Mouse (Mus musculus): ENCODE data around the gene Adgrb3.

The Adgrb3 gene

GRCm38 (mm10) chr1:25744736-25745135 is 84.8 kb downstream of the Adgrb3 start:
- in situ Hi-C loops (cut with MboI, MseI): no loop called here

DNA sequence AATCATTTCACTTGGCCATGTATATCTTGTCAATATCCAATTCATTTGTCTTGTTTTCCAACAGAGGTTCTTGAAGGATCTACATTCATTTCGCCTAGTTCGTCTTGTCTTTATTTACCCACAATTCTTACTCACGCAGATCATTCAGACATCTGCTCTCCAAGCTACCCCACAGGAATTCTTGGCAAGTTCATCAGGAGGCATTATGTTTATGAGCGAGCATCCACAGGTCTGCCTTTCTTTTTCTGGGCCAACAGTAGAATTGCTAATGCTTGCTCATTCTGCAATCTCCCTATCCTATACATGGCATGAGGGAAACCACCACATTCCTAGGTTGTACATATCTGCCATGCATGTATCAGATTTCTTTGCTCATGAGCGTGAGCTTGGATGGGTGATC is 99.7 kb downstream of the Adgrb3 start:
- in situ Hi-C loops (cut with MboI, MseI): no loop called here

- in situ Hi-C loops (cut with MboI, MseI): no loop called here
Measured at GRCm38 (mm10) chr1:25711474-25711873, 118.0 kb downstream of the Adgrb3 start.

DNA sequence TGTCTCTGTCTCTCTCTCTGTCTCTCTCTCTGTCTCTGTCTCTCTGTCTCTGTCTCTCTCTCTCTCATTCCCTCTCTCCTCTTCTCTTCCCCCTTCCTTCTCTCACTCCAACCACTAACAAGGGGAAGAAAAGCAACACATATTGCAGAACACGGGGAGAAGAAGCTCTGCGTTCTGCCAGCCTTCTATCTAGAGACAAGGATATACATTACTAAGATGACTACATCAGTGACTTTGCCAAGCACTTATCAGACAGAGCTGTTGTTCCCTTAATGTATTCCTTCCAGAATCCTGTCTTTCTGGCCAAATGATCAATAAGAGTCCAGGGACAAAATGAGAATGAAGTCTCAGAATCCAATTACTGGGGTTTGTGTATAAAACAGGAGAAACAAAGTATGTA is 123.2 kb downstream of the Adgrb3 start:
- in situ Hi-C loops (cut with MboI, MseI): no loop called here

DNA sequence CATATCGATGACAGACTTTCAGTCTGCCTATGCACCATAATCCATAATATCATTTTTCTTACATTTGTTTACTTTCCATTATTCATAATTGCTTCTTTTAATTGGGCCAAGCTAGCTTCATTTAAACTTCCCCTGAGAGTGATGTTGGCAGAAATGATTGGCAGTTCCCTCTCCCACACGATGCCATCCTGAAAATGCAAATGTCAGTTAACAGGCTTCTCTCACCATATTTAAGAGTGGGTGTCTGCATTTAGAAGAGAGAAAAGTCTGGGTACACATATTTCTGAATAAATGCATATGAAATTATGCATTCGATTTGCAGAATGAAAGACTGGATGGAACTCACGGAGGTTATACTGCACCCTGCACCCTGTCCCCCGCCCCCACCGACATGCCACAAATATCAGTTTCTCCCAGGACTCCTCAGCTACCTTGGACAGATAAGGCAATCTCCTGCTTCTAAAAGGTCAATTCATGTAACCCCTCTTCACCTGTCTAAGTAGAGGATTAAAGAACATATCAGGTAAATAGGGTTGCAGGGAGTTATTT is 130.7 kb downstream of the Adgrb3 start:
- in situ Hi-C loops (cut with MboI, MseI): no loop called here

DNA sequence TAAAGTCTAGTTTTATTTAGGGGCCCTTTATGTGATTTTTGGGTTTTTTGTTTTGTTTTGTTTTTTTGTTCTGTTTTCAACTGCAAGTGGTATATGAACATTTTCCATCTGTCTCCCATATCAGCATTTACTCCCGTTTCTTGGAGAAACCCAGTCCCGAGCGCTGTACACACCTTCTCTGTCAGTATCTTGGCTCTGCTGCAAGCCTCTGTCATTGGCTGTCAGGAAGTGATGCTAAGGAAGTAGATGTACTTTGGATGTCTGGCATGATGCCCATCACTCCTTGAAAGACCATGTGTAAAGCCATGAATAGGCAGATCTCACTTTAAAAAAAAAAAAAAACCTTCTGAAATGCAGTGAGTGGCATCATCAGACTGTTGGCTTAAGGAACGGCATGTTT is 132.3 kb downstream of the Adgrb3 start:
- in situ Hi-C loops (cut with MboI, MseI): no loop called here

DNA sequence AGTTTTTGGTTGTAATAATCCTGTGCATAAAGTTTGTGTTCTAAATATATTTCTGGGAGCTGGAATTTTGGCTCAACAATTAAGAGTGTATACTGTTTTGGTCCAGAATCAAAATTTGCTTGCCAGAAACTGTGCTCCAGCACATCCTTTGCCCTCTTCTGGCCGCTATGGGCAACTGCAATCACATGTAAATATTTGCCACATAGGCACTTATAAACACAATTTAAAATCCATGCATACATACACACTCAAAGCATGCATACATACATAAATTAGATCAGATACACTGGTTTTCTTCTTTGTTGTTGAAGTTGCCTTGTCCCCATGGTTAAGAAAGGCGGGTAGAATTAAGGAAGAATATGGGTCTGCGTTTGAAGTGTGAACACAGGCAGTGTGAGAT is 132.7 kb downstream of the Adgrb3 start:
- in situ Hi-C loops (cut with MboI, MseI): no loop called here

DNA sequence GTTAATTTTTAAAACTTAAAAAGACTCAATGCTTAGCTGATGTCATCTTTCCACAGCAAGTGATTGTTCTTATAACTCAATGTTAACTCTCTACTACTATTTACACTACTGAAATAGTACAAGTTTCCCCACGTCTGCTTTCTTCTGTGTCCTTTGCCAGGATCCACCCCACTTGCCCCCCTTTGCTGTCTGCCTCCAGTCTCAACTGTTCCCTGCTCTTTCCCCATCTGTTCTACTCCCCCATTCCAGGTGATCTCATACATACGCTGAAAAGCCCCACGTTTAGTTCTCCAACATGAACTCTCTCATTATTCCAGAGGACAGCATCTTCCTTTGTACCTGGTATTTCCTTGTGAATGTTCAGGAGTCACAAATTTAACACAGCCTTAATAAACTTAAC is 147.4 kb downstream of the Adgrb3 start:
- in situ Hi-C loops (cut with MboI, MseI): no loop called here

DNA sequence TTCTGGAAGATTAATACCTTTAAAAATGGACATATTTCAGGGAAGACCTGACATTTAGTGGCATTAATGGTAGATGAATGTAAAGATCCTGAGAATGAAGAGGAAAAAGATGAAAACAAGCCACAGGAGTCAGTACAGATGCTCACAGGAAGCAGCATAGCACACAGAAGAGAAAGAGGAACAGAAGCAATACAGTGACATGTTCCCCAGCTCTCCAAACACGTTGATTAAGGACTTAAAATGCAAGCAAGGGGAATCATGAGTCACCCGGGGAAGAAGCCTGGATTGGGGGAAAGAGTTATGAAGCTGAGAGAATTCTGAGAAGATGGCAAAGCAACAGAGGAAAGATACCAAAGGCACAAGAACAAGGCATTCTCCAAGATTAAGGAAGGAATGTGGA is 149.9 kb downstream of the Adgrb3 start:
- in situ Hi-C loops (cut with MboI, MseI): no loop called here

GRCm38 (mm10) chr1:25652717-25653116 is 176.8 kb downstream of the Adgrb3 start:
- in situ Hi-C loops (cut with MboI, MseI): no loop called here

DNA sequence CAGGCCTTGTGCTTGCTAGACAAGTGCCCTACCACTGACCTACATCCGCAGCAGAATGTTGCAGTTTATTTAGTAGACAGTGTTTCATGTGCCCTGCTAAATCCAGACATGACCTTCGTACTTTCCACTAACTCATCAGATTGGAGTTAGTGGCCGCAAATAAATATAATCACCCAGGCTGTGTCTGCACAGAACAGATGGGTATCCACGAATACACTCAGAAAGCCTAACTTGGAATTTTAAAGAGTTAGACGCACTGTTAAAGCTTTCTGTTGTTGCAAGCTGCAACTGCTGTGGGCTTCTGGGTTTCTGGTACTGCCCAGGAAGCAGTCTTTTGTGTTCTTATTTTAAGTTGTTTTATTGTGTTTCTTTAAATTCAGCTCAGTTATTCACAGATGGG is 185.3 kb downstream of the Adgrb3 start:
- in situ Hi-C loops (cut with MboI, MseI): no loop called here

- in situ Hi-C loops (cut with MboI, MseI): no loop called here
Measured at GRCm38 (mm10) chr1:25621458-25621857, 208.0 kb downstream of the Adgrb3 start.

- in situ Hi-C loops (cut with MboI, MseI): loop anchor here (10.0 kb wide), 1 partner anchor 1262 kb away; no protein-coding TSS in a partner anchor
Measured at GRCm38 (mm10) chr1:25616954-25617353, 212.6 kb downstream of the Adgrb3 start.

GRCm38 (mm10) chr1:25610776-25611175 is 218.7 kb downstream of the Adgrb3 start:
- in situ Hi-C loops (cut with MboI, MseI): loop anchor here (10.0 kb wide), 1 partner anchor 1256 kb away; no protein-coding TSS in a partner anchor

DNA sequence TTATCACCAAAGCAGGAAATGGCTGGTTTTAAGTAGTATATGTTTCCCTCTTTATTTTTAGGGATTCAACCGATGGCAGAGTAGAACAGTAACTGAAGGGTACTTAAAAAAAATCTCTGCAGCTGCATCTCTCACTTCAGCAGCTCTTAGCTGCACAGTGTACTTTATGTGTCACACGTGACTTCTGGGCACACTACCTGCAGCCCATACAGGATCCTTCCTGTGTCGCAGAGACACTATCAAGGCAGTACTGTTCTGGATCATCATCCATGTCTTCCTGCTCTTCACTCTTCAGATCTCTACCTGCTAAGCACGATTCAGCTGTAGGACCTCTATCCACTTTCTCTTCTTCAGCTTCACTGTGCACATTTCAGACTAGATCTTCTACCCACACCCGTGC is 230.6 kb downstream of the Adgrb3 start:
- in situ Hi-C loops (cut with MboI, MseI): no loop called here

GRCm38 (mm10) chr1:25588568-25589118 is 240.9 kb downstream of the Adgrb3 start:
- in situ Hi-C loops (cut with MboI, MseI): no loop called here

DNA sequence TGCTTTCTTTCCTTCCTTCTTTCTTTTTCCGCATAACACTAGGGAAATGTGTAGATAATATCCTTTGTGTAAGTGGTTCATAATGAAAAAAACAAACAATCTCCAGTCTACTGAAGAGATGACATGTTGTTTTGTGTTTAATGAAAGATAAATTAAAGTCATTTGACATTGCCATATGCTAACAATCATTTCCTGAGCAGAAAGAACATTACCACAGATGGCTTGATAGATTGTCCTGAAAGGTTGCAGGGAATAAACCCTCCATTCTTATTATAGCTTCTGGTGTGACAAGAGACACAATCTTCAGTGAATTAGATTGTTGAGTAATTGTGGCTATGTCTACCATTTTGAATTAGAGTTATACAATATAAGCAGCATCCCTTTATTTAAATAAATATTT is 247.8 kb downstream of the Adgrb3 start:
- in situ Hi-C loops (cut with MboI, MseI): no loop called here

GRCm38 (mm10) chr1:25577836-25578235 is 251.7 kb downstream of the Adgrb3 start:
- in situ Hi-C loops (cut with MboI, MseI): no loop called here

GRCm38 (mm10) chr1:25576598-25576997 is 252.9 kb downstream of the Adgrb3 start:
- in situ Hi-C loops (cut with MboI, MseI): no loop called here

GRCm38 (mm10) chr1:25568096-25568495 is 261.4 kb downstream of the Adgrb3 start:
- in situ Hi-C loops (cut with MboI, MseI): no loop called here

GRCm38 (mm10) chr1:25546072-25546471 is 283.4 kb downstream of the Adgrb3 start:
- in situ Hi-C loops (cut with MboI, MseI): no loop called here

DNA sequence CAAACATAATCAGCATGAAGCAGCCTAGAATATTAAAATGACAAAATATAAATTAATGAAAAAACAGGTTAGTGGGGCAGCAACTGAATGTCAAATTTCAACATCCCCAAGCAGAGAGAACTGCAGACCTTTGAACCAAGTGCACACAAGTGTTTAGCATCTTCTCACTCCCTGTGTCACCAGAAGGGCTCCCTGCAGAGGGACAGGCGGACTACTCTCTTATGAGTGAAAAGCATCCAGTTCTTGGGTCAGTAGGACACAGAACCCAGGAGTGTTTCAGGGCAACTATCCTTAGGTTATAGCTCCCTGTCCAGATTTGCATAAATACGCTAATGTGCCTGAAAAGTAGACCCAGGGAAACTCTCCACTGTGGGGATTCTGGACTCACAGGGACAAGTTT is 285.6 kb downstream of the Adgrb3 start:
- in situ Hi-C loops (cut with MboI, MseI): no loop called here

- in situ Hi-C loops (cut with MboI, MseI): no loop called here
Measured at GRCm38 (mm10) chr1:25542891-25543290, 286.6 kb downstream of the Adgrb3 start.

DNA sequence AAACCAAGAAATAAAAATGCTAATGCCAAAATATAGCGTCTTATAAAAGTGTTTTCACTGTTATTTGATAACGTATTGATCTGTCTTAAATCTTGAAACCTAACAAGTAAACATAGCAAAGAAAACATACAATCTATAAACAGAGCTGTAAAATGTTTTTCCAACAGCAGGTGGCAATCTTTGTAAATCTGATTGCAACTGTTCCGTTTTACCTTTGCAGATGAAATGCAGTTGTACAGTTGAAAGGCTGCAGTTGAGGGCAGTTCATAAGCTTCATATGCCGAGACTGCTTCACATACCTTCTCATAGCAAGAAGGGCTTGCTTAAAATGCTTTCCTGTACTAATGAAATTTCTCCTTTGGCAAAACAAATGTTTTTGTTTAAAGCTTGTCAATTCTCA is 302.5 kb downstream of the Adgrb3 start:
- in situ Hi-C loops (cut with MboI, MseI): no loop called here

Measured in T-helper 2 cell (primary cell).